Mouse (Mus musculus): ENCODE results near the gene Erf.

Erf gene

GRCm38 (mm10) chr7:25281166-25281733 is 30.7 kb upstream of the Erf start:
- no peak for DNase-seq (ENCODE audit: low read depth, low spot score)

GRCm38 (mm10) chr7:25279861-25280791 is 29.6 kb upstream of the Erf start:
- no peak for DNase-seq (ENCODE audit: low read depth, low spot score)

- peak; percentile 74 for DNase-seq (ENCODE audit: low read depth, low spot score)
Observed at GRCm38 (mm10) chr7:25279076-25279860, 28.7 kb upstream of the Erf start.

GRCm38 (mm10) chr7:25278341-25279075 is 27.9 kb upstream of the Erf start:
- DNase-seq (ENCODE audit: low read depth, low spot score), result peak; percentile 91

GRCm38 (mm10) chr7:25277998-25278340 is 27.4 kb upstream of the Erf start:
- no peak for DNase-seq (ENCODE audit: low read depth, low spot score)

- DNase-seq (ENCODE audit: low read depth, low spot score), result no peak
Observed at GRCm38 (mm10) chr7:25277405-25277804, 26.8 kb upstream of the Erf start.

- no peak for DNase-seq (ENCODE audit: low read depth, low spot score)
Observed at GRCm38 (mm10) chr7:25275555-25276298, 25.2 kb upstream of the Erf start.

GRCm38 (mm10) chr7:25274996-25275395 is 24.4 kb upstream of the Erf start:
- DNase-seq (ENCODE audit: low read depth, low spot score), result no peak

GRCm38 (mm10) chr7:25274571-25274970 is 24.0 kb upstream of the Erf start:
- DNase-seq (ENCODE audit: low read depth, low spot score), result no peak

GRCm38 (mm10) chr7:25273259-25274241 is 23.0 kb upstream of the Erf start:
- no peak for DNase-seq (ENCODE audit: low read depth, low spot score)

- DNase-seq (ENCODE audit: low read depth, low spot score), result no peak
Observed at GRCm38 (mm10) chr7:25272445-25273258, 22.1 kb upstream of the Erf start.

GRCm38 (mm10) chr7:25271651-25272444 is 21.3 kb upstream of the Erf start:
- DNase-seq (ENCODE audit: low read depth, low spot score), result no peak

GRCm38 (mm10) chr7:25270652-25271633 is 20.4 kb upstream of the Erf start:
- DNase-seq (ENCODE audit: low read depth, low spot score), result no peak

GRCm38 (mm10) chr7:25269545-25270271 is 19.1 kb upstream of the Erf start:
- DNase-seq (ENCODE audit: low read depth, low spot score), result no peak

GRCm38 (mm10) chr7:25269029-25269428 is 18.5 kb upstream of the Erf start:
- DNase-seq (ENCODE audit: low read depth, low spot score), result no peak

- DNase-seq (ENCODE audit: low read depth, low spot score), result no peak
Observed at GRCm38 (mm10) chr7:25268588-25268987, 18.0 kb upstream of the Erf start.
